In the genomic region with DNA sequence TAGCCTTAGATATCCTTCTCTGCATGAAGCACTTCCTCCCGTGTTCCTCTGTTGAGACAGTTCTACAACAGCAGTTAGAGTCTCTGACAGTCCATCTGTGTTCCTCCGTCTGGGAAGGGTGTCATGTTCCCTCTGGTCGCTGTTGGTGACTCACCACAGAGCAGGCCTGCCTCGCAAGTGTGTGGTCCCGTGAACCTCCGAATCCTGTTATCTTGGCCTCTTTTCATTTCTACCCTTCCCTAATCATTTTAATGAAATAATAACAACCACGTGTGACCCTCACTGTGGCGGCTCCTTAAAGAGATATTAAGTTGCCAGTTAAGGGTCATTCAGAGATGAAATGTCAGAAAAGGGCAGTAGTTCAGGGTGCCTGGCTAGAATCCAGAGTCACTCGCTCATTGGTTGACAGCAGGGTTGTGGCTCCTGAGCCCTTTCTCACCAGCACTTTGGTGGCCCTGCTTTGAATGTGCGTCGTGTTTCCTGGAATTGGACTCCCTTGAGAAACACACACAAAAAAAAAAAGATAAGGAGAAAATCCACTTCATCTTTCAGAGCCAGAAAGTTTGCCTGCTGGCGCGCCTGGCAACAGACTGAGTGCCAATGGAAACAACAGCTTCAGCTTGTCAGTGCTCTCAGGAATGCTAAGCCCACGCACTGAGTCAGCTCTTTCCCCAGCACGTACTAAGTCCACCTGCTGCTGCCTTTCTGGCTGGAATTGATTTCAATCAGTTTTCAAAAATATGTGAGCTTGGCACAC, we compare ENCODE assay signal across 9 mouse cellular contexts.
A peak's percentile ranks its signal among the peaks of the same experiment; 100 is the strongest.
DNase-seq lines count a peak whose midpoint lies in the region; ATAC-seq lines count a peak whose summit lies in the region.
"Had no signal": no experiment of that assay in that cellular context is flagged by ENCODE, and none has a peak within 500 bp of the region (broad histone marks: within the 10 kb centered on the region; RNA-seq: fewer than 3 reads in every experiment).

No protein-coding gene starts in this region.

- H3K27ac ChIP-seq in heart, embryonic 13.5 days (replicated peaks) = no peak overlapping the region; the same call in 1 of the 2 replicates
- H3K27ac ChIP-seq in midbrain, embryonic 15.5 days = no peak overlapping the region
- H3K27ac ChIP-seq: liver, embryonic 13.5 days had no signal

- H3K9ac ChIP-seq in heart, embryonic 13.5 days = no peak overlapping the region
- H3K9ac ChIP-seq in midbrain, embryonic 15.5 days = no peak overlapping the region
- H3K9ac ChIP-seq: liver, embryonic 13.5 days had no signal

- peak; percentile 68 for DNase-seq in MN1 (ENCODE audit: low spot score)
- peak; percentile 68 for DNase-seq in embryo, embryonic 10 days (ENCODE audit: low spot score)
- DNase-seq in layer of hippocampus, adult 9-10 months (ENCODE audit: low spot score) = peak; percentile 66
- DNase-seq in mesoderm, embryonic 11.5 days (ENCODE audit: low read depth, low spot score) = peak; percentile 28
- no peak for DNase-seq in spleen, postnatal 14 days (ENCODE audit: low spot score in 2 of 2)
- no peak for DNase-seq in natural killer cell, adult 2 months (ENCODE audit: low spot score in 2 of 2)
- DNase-seq: liver, embryonic 13.5 days had no signal

- 15% methylated on average over 15 of the region's 15 CpGs for WGBS in heart, embryonic 13.5 days
- 57% methylated on average over 15 of the region's 15 CpGs for WGBS in midbrain, embryonic 15.5 days

- peaks cover 15% of the 10 kb centered on the region for H3K4me1 ChIP-seq in heart, embryonic 13.5 days
- no peaks in the 10 kb centered on the region for H3K4me1 ChIP-seq in midbrain, embryonic 15.5 days
- H3K4me1 ChIP-seq: liver, embryonic 13.5 days had no signal

- no peaks in the 10 kb centered on the region for H3K36me3 ChIP-seq in heart, embryonic 13.5 days
- H3K36me3 ChIP-seq in midbrain, embryonic 15.5 days (replicated peaks) = no peaks in the 10 kb centered on the region
- H3K36me3 ChIP-seq: liver, embryonic 13.5 days had no signal

- no peak overlapping the region for H3K4me3 ChIP-seq in heart, embryonic 13.5 days
- H3K4me3 ChIP-seq in midbrain, embryonic 15.5 days = no peak overlapping the region
- H3K4me3 ChIP-seq: liver, embryonic 13.5 days had no signal

- peak overlapping the region; percentile 36 for H3K4me2 ChIP-seq in heart, embryonic 13.5 days
- no peak overlapping the region for H3K4me2 ChIP-seq in midbrain, embryonic 15.5 days
- H3K4me2 ChIP-seq: liver, embryonic 13.5 days had no signal

- peaks cover 8% of the 10 kb centered on the region; the same call in 1 of the 2 replicates for H3K27me3 ChIP-seq in heart, embryonic 13.5 days (replicated peaks)
- H3K27me3 ChIP-seq in midbrain, embryonic 15.5 days (replicated peaks) = no peaks in the 10 kb centered on the region
- H3K27me3 ChIP-seq: liver, embryonic 13.5 days had no signal

- ATAC-seq in heart, embryonic 13.5 days (ENCODE audit: extremely low read depth, insufficient number of reproducible peaks, low FRiP score, low TSS enrichment) = no peak
- no peak for ATAC-seq in midbrain, embryonic 15.5 days (replicated peaks)

- no peaks in the 10 kb centered on the region for H3K9me3 ChIP-seq in heart, embryonic 13.5 days
- no peaks in the 10 kb centered on the region for H3K9me3 ChIP-seq in midbrain, embryonic 15.5 days
- H3K9me3 ChIP-seq: liver, embryonic 13.5 days had no signal

Comparison
In these comparisons a context has a peak if more than half of its experiments do, and no peak if none do; other contexts are left out.
1. DNase-seq: peak in MN1 (single experiment), embryo, embryonic 10 days (single experiment), layer of hippocampus, adult 9-10 months (single experiment) and mesoderm, embryonic 11.5 days (single experiment); none in spleen, postnatal 14 days (0 of 2) and natural killer cell, adult 2 months (0 of 2).